Mouse (Mus musculus): ENCODE measurements at regions not wholly inside any gene's neighbourhood (a gene's known extent, or its start where the extent isn't known, plus 50 kb on each side); places are given as distances from the start of the nearest gene placed in this dataset.

DNA sequence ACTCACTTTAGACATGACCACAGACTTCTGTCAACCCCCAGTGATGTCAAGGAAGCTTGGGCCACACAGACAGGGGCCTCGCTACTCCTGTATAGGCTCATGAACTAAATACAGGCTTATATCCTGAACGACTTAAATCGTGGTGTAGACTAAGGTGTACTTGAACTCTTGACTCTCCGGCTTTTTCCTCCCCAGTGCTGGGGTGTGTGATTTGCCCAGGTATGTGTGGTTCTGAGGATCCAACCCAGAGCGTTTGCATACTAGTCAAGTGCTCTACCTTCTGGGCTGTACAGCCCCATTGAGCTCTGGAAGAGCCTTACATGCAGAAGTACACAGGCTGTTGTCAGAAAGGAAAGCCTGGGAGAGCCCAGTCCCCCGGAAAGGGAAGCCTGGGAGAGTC lies 143.2 kb upstream of the Zfp64 start:
- TF ChIP-seq POLR2A (IDR thresholded peaks at IDR 0.05; ENCODE audit: insufficient read depth, low read depth, low read length) (no peak), CTCF (IDR thresholded peaks at IDR 0.05) (no peak), EP300 (IDR thresholded peaks at IDR 0.05; ENCODE audit: insufficient read depth, low read depth, low read length) (no peak)

Data from heart, adult 2 months (tissue).